Mouse (Mus musculus) testis, adult 2 months (tissue): ENCODE data around the gene Ints1.

ENCODE experiments used
- CTCF ChIP-seq: fragments of 200-500 bp; IDR thresholded peaks from 2 replicates; pipeline ENCODE4 v1.5.1; 2012; ENCODE audit warnings: low read depth, mild to moderate bottlenecking, inconsistent platforms, low read length, moderate library complexity; ENCODE audit not compliant: control insufficient read depth, insufficient read depth, insufficient replicate concordance
- POLR2A ChIP-seq: fragments of 200-500 bp; IDR thresholded peaks from 2 replicates; pipeline ENCODE4 v1.6.1; 2012; ENCODE audit warnings: low read depth, mild to moderate bottlenecking, inconsistent platforms, low read length, moderate library complexity; ENCODE audit not compliant: control insufficient read depth

GRCm38 (mm10) chr5:139730712-139731486, 44.6 kb downstream of the Ints1 start:
- no peak for TF ChIP-seq CTCF
- no peak for TF ChIP-seq POLR2A
